Mouse (Mus musculus) liver, embryonic 14.5 days (tissue): Measurements from ENCODE around the gene Vat1. TPM values are rescaled to one million over a fixed set of nuclear protein-coding genes. Genes with fewer than 3 reads are reported as not detected.

Experiments used
- ATAC-seq: fragments of 200-750 bp; cut with Nextera tagmentation; 2 replicates; pipeline ENCODE4 v1.8.0; 2017; ENCODE audit warnings: moderate number of reproducible peaks, mild to moderate bottlenecking, moderate library complexity; ENCODE audit not compliant: insufficient read depth
- DNase-seq, 3 experiments: peaks; one replicate each; pipeline ENCODE4 v3.0.0-alpha.2; 2012 to 2013; ENCODE audit warnings: low read depth in 3 of 3, low spot score in 3 of 3
- H3K27ac ChIP-seq: fragments of 300-500 bp; sonication (generic); 2 replicates; pipeline ENCODE4 v1.5.1; 2014; ENCODE audit warnings: moderate library complexity, mild to moderate bottlenecking, control low read depth, inconsistent platforms
- H3K27me3 ChIP-seq: fragments of 300-500 bp; sonication (generic); 2 replicates; pipeline ENCODE4 v1.6.1; 2014; ENCODE audit warnings: mild to moderate bottlenecking, low read length, moderate library complexity; ENCODE audit not compliant: control insufficient read depth, insufficient read depth
- H3K36me3 ChIP-seq: fragments of 300-500 bp; sonication (generic); replicated peaks from 2 replicates; pipeline ENCODE4 v1.6.1; 2014; ENCODE audit warnings: low read depth; ENCODE audit not compliant: control insufficient read depth, insufficient read depth
- H3K4me1 ChIP-seq, 2 experiments: fragments of 200-500 bp in 1 of 2; fragments of 300-500 bp in 1 of 2; sonication (generic) in 1 of 2; replicated peaks; 2 replicates each; pipeline ENCODE4 v1.6.1; 2012 to 2014; ENCODE audit warnings: antibody characterized with exemption in 1 of 2, inconsistent platforms in 1 of 2, low read length in 1 of 2; ENCODE audit not compliant: control insufficient read depth in 2 of 2, insufficient read depth in 2 of 2
- H3K4me2 ChIP-seq: fragments of 300-500 bp; sonication (generic); 2 replicates; pipeline ENCODE4 v1.6.1; 2014; ENCODE audit warnings: low read depth, mild to moderate bottlenecking, control low read depth, moderate library complexity
- H3K4me3 ChIP-seq, 2 experiments: fragments of 200-500 bp in 1 of 2; fragments of 300-500 bp in 1 of 2; sonication (generic) in 1 of 2; 2 replicates each; pipeline ENCODE4 v1.5.1; 2012 to 2014; ENCODE audit warnings: low read depth in 2 of 2, low read length in 2 of 2, mild to moderate bottlenecking in 2 of 2, control low read depth in 1 of 2, inconsistent platforms in 1 of 2, moderate library complexity in 1 of 2; ENCODE audit not compliant: insufficient read depth in 1 of 2
- H3K9ac ChIP-seq: fragments of 300-500 bp; sonication (generic); replicated peaks from 2 replicates; pipeline ENCODE4 v1.6.1; 2014; ENCODE audit warnings: mild to moderate bottlenecking, control low read depth, moderate library complexity
- H3K9me3 ChIP-seq: fragments of 300-500 bp; sonication (generic); 2 replicates; pipeline ENCODE4 v1.6.1; 2016; ENCODE audit warnings: low read length, mixed read lengths; ENCODE audit not compliant: control insufficient read depth
- CTCF ChIP-seq: IDR thresholded peaks from 2 replicates; pipeline ENCODE4 v1.5.1; 2016; ENCODE audit warnings: antibody characterized with exemption, low read depth, control low read depth
- EP300 ChIP-seq: IDR thresholded peaks from 2 replicates; pipeline ENCODE4 v1.6.1; 2016; ENCODE audit warnings: antibody characterized with exemption, low read depth
- whole genome bisulfite sequencing: fragments of 180-500 bp; shearing (Covaris S2); extraction: QIAGEN DNeasy Blood & Tissue Kit; methylation state at CpG from one replicate; pipeline ENCODE4 v1.1.7; 2014; ENCODE audit not compliant: insufficient replicate concordance; 5-methylcytosine and 5-hydroxymethylcytosine counted together
- microRNA-seq: library from miRNA; unstranded; fragments of <30 nt; microRNA quantifications from one replicate; pipeline ENCODE4, GENCODE M21; 2016
- polyA plus RNA-seq, 2 experiments: library from polyadenylated mRNA; depleted of rRNA in 1 of 2; stranded (reverse) in 1 of 2; unstranded in 1 of 2; fragments of >200 nt; fragmentation: Nextera tagmentation in 1 of 2; extraction: Ambion mirVana in 1 of 2; gene quantifications; 2 replicates each; pipeline versions ENCODE4 v1.2.1 to v1.2.3; 2012 to 2014

Vat1 gene
- polyA plus RNA-seq, 2 experiments, result 6.8 to 9.1 TPM

DNA sequence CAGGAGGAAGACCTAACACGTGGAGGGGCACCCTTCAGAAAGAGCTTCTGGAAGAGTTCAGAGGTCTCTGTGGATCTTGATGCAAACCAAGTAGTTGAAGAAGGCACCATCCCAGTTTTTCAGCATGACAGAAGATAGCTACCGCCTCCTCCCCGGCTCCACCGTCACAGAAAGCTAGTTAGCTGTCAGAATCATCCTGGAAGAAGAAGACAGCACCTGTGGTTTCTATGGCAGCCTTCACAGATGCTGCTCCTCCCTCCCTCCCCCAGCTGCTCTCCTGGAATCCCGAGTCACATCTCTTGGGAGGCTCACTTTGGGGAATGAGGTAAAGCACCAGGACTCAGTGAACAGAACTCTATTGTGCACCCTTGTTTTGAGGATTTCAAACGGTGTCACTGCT, 47.0 kb downstream of the Vat1 start:
- H3K4me2 ChIP-seq, result no peak overlapping the region
- H3K27me3 ChIP-seq, result no peaks in the 10 kb centered on the region
- H3K9me3 ChIP-seq, result no peaks in the 10 kb centered on the region
- DNase-seq (no peak), ATAC-seq (no peak)
- no peak overlapping the region for H3K9ac ChIP-seq
- TF ChIP-seq EP300, result no peak
- TF ChIP-seq CTCF, result no peak
- H3K4me3 ChIP-seq, result no peak overlapping the region
- H3K4me1 ChIP-seq, result peaks cover 0 to 6% of the 10 kb centered on the region in 2 experiments; a peak in 3 of 4 replicates
- no peaks in the 10 kb centered on the region; the same call in 1 of the 2 replicates for H3K36me3 ChIP-seq
- 59% methylated on average over 6 of the region's 6 CpGs for WGBS
- H3K27ac ChIP-seq, result no peak overlapping the region

DNA sequence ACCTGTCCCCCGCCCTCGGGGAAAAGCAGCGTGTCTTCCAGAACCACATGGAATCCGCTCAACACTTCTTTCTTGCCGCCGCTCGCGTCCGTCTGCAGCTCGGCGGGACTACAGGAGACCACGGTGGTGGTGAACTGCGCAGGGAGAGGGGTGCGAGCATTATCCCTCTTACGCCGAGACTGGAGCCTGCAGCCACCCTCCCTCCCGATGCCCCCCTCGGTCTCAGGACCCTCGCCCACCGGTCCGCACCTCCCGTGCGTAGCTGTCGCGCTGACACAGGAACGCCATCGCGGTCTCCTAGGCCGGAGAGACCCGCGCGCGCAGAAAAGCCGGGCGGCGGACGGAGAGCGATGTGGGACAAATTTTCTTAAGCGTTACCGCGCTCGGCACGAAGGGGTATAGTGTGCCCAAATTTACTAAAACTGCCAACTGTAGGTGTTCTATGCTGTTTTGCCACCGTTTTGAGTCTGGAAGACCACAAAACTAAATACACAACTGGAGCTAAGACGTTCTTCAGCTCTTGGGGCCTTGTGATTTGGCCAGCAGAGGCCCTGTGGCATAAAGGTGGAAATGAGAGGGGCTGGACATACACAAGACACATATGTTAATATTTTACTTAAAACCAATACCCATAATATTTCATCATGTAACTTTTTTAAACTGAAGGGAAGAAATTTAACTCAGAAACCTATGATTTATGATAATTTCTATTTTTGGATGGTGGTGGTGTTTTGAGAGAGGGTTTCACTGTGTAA, 48.8 kb downstream of the Vat1 start, which contains the start of gene Aarsd1:
Gene Aarsd1, minus strand, starts transcription at position 515 of the 755 bp plus-strand sequence.
- Histone ChIP-seq H3K27me3 (no peaks in the 10 kb centered on the region), H3K27ac (peak within 1 kb of the TSS; percentile 50), H3K36me3 (peaks cover 7% of the 10 kb centered on the region), H3K4me2 (peak within 1 kb of the TSS; percentile 98), H3K4me3 (peak within 1 kb of the TSS; percentile 81 to 95), H3K4me1 (peaks cover 0 to 4% of the 10 kb centered on the region in 2 experiments; a peak in 3 of 4 replicates), H3K9me3 (no peaks in the 10 kb centered on the region), H3K9ac (peak within 1 kb of the TSS; percentile 92)
- DNase-seq (peak; percentile 64 to 71 (median 66)), ATAC-seq (peak; percentile 79)
- WGBS, result 1% methylated on average over 45 of the region's 45 CpGs
- TF ChIP-seq EP300 (no peak; the same call in 1 of the 2 replicates), CTCF (0 out of 2 replicates have a peak, but pooled peaks have one; percentile 2)

DNA sequence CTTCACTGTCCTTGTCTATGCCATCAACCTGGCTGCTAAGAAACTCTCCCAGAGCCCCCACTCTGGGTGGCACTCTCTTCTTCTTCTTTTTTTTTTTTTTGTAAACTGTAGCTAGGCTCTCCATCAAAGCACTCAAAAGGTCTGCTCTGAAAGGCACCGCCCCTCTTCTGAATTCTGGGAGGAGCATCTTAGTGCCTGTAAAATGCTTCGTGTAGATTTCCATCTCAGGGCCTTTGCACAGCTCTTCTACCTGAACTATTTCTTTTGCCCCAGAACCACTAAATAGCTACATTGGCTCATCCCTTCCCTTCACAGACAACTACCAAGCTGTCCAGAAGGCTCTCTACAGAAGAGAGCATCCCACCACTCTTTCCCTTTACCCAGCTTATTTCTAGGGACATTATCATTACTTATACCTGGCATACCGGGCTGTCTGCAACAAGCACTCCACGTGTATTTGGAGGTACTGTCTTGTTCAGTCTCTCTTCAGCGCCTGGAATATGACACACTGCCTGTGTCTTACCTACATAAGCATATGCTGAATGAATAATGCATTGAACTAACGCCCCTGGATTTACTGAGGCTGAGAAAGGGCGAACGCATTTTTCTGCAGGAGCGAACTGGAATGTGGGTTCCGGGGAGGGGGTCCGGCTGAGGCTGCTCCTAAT, 49.5 kb downstream of the Vat1 start:
- DNase-seq (peak; percentile 43 to 55 (median 54)), ATAC-seq (peak; percentile 57)
- peak overlapping the region; percentile 81 to 95 for H3K4me3 ChIP-seq
- H3K27me3 ChIP-seq, result no peaks in the 10 kb centered on the region
- H3K4me2 ChIP-seq, result peak overlapping the region; percentile 98
- H3K9me3 ChIP-seq, result no peaks in the 10 kb centered on the region
- peak overlapping the region; percentile 44 for H3K27ac ChIP-seq
- peaks cover 0 to 4% of the 10 kb centered on the region in 2 experiments; a peak in 3 of 4 replicates for H3K4me1 ChIP-seq
- WGBS, result under 1% methylated on average over 11 of the region's 11 CpGs
- peaks cover 14% of the 10 kb centered on the region for H3K36me3 ChIP-seq
- TF ChIP-seq EP300, result no peak
- no peak for TF ChIP-seq CTCF
- H3K9ac ChIP-seq, result peak overlapping the region; percentile 92

DNA sequence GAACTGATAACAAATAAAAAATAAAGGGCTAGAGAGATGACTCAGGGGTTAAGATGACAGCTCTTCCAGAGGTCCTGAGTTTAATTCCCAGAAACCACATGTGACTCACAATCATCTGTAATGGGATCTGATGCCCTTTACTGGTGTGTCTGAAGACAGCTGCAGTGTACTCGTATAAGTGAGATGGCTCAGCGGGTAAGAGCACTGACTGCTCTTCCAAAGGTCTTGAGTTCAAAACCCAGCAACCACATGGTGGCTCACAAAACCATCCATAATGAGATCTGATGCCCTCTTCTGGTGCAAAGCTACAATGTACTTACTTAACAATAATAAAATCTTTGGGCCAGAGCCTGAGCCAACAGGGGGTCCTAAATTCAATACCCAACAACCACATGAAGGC, 50.7 kb downstream of the Vat1 start:
- H3K36me3 ChIP-seq, result peaks cover 21% of the 10 kb centered on the region
- ATAC-seq (no peak), DNase-seq (no peak)
- WGBS, result 89% methylated on average over 2 of the region's 2 CpGs
- H3K9ac ChIP-seq, result no peak overlapping the region
- H3K27me3 ChIP-seq, result no peaks in the 10 kb centered on the region
- no peak overlapping the region for H3K27ac ChIP-seq
- no peaks in the 10 kb centered on the region for H3K9me3 ChIP-seq
- H3K4me2 ChIP-seq, result no peak overlapping the region
- H3K4me1 ChIP-seq, result peaks cover 0 to 4% of the 10 kb centered on the region in 2 experiments; a peak in 3 of 4 replicates
- 0 out of 2 replicates have a peak, but pooled peaks have one; percentile 8 for TF ChIP-seq CTCF
- TF ChIP-seq EP300, result no peak
- H3K4me3 ChIP-seq, result no peak overlapping the region

Small RNA genes within 50 kb of the gene (microRNA-seq; reads per million reads assigned to microRNA genes)
- gene Mir6929, result not detected

Other genes starting within 250 kb of the Vat1 start
- 6.8 and 8.8 TPM in 2 replicates for gene Ezh1, start 239.8 kb downstream of the Vat1 start, polyA plus RNA-seq (2012; rRNA removed)
- 7.9 and 8.1 TPM in 2 replicates for gene Ezh1, start 239.8 kb downstream of the Vat1 start, polyA plus RNA-seq (2014; fragmentation: Nextera tagmentation; extraction: Ambion mirVana)
- gene Ramp2, start 220.2 kb downstream of the Vat1 start, polyA plus RNA-seq (2012; rRNA removed), result 15.1 and 17.5 TPM in 2 replicates
- gene Ramp2, start 220.2 kb downstream of the Vat1 start, polyA plus RNA-seq (2014; fragmentation: Nextera tagmentation; extraction: Ambion mirVana), result 19.0 and 19.2 TPM in 2 replicates
- gene Vps25, start 212.5 kb downstream of the Vat1 start, polyA plus RNA-seq (2012; rRNA removed), result 35.1 and 36.3 TPM in 2 replicates
- 88.6 and 90.0 TPM in 2 replicates for gene Vps25, start 212.5 kb downstream of the Vat1 start, polyA plus RNA-seq (2014; fragmentation: Nextera tagmentation; extraction: Ambion mirVana)
- 5.3 and 5.4 TPM in 2 replicates for gene Wnk4, start 205.7 kb downstream of the Vat1 start, polyA plus RNA-seq (2012; rRNA removed)
- gene Wnk4, start 205.7 kb downstream of the Vat1 start, polyA plus RNA-seq (2014; fragmentation: Nextera tagmentation; extraction: Ambion mirVana), result 6.4 and 6.9 TPM in 2 replicates
- 0.44 and 0.68 TPM in 2 replicates for gene Cntd1, start 187.2 kb downstream of the Vat1 start, polyA plus RNA-seq (2012; rRNA removed)
- 0.44 and 0.72 TPM in 2 replicates for gene Cntd1, start 187.2 kb downstream of the Vat1 start, polyA plus RNA-seq (2014; fragmentation: Nextera tagmentation; extraction: Ambion mirVana)
- gene Coa3, start 187.1 kb downstream of the Vat1 start, polyA plus RNA-seq (2012; rRNA removed), result 58.7 and 84.8 TPM in 2 replicates
- gene Coa3, start 187.1 kb downstream of the Vat1 start, polyA plus RNA-seq (2014; fragmentation: Nextera tagmentation; extraction: Ambion mirVana), result 109 and 122 TPM in 2 replicates
- 22.7 and 60.5 TPM in 2 replicates for gene Becn1, start 163.9 kb downstream of the Vat1 start, polyA plus RNA-seq (2012; rRNA removed)
- gene Becn1, start 163.9 kb downstream of the Vat1 start, polyA plus RNA-seq (2014; fragmentation: Nextera tagmentation; extraction: Ambion mirVana), result 86.2 and 93.6 TPM in 2 replicates
- gene Psme3, start 150.0 kb downstream of the Vat1 start, polyA plus RNA-seq (2012; rRNA removed), result 117 and 123 TPM in 2 replicates
- gene Psme3, start 150.0 kb downstream of the Vat1 start, polyA plus RNA-seq (2014; fragmentation: Nextera tagmentation; extraction: Ambion mirVana), result 135 and 152 TPM in 2 replicates
- 4.6 and 4.7 TPM in 2 replicates for gene Aoc2, start 141.2 kb downstream of the Vat1 start, polyA plus RNA-seq (2012; rRNA removed)
- gene Aoc2, start 141.2 kb downstream of the Vat1 start, polyA plus RNA-seq (2014; fragmentation: Nextera tagmentation; extraction: Ambion mirVana), result 0.97 and 1.0 TPM in 2 replicates
- gene Aoc3, start 135.6 kb downstream of the Vat1 start, polyA plus RNA-seq (2012; rRNA removed), result 0.21 and 0.25 TPM in 2 replicates
- gene Aoc3, start 135.6 kb downstream of the Vat1 start, polyA plus RNA-seq (2014; fragmentation: Nextera tagmentation; extraction: Ambion mirVana), result 0.03 and 0.05 TPM in 2 replicates
- gene G6pc, start 98.7 kb downstream of the Vat1 start, polyA plus RNA-seq (2012; rRNA removed), result 0.02 TPM in 2 replicates
- gene G6pc, start 98.7 kb downstream of the Vat1 start, polyA plus RNA-seq (2014; fragmentation: Nextera tagmentation; extraction: Ambion mirVana), result 0.04 TPM in 1 of 2 replicates, not detected in the other
- gene Aarsd1, start 48.6 kb downstream of the Vat1 start, polyA plus RNA-seq (2012; rRNA removed), result 24.7 TPM in 2 replicates
- 39.7 and 42.0 TPM in 2 replicates for gene Aarsd1, start 48.6 kb downstream of the Vat1 start, polyA plus RNA-seq (2014; fragmentation: Nextera tagmentation; extraction: Ambion mirVana)
- gene Gm27029, start 41.4 kb downstream of the Vat1 start, polyA plus RNA-seq (2012; rRNA removed), result 0.17 and 0.84 TPM in 2 replicates
- gene Gm27029, start 41.4 kb downstream of the Vat1 start, polyA plus RNA-seq (2014; fragmentation: Nextera tagmentation; extraction: Ambion mirVana), result 2.6 and 3.5 TPM in 2 replicates
- gene Rundc1, start 41.1 kb downstream of the Vat1 start, polyA plus RNA-seq (2012; rRNA removed), result 3.4 and 3.9 TPM in 2 replicates
- gene Rundc1, start 41.1 kb downstream of the Vat1 start, polyA plus RNA-seq (2014; fragmentation: Nextera tagmentation; extraction: Ambion mirVana), result 2.9 and 3.0 TPM in 2 replicates
- gene Ptges3l, start 40.9 kb downstream of the Vat1 start, polyA plus RNA-seq (2012; rRNA removed), result 0.29 and 0.74 TPM in 2 replicates
- 0.53 and 0.86 TPM in 2 replicates for gene Ptges3l, start 40.9 kb downstream of the Vat1 start, polyA plus RNA-seq (2014; fragmentation: Nextera tagmentation; extraction: Ambion mirVana)
- 571 and 987 TPM in 2 replicates for gene Rpl27, start 23.9 kb downstream of the Vat1 start, polyA plus RNA-seq (2012; rRNA removed)
- 295 and 303 TPM in 2 replicates for gene Rpl27, start 23.9 kb downstream of the Vat1 start, polyA plus RNA-seq (2014; fragmentation: Nextera tagmentation; extraction: Ambion mirVana)
- 14.0 and 17.2 TPM in 2 replicates for gene Ifi35, start 17.8 kb downstream of the Vat1 start, polyA plus RNA-seq (2012; rRNA removed)
- 21.3 and 22.1 TPM in 2 replicates for gene Ifi35, start 17.8 kb downstream of the Vat1 start, polyA plus RNA-seq (2014; fragmentation: Nextera tagmentation; extraction: Ambion mirVana)
- gene Rnd2, start 1.2 kb downstream of the Vat1 start, polyA plus RNA-seq (2012; rRNA removed), result 2.9 and 3.1 TPM in 2 replicates
- gene Rnd2, start 1.2 kb downstream of the Vat1 start, polyA plus RNA-seq (2014; fragmentation: Nextera tagmentation; extraction: Ambion mirVana), result 1.2 and 1.4 TPM in 2 replicates
- 5.7 and 8.6 TPM in 2 replicates for gene Brca1, start 85.7 kb upstream of the Vat1 start, polyA plus RNA-seq (2012; rRNA removed)
- 14.0 and 15.2 TPM in 2 replicates for gene Brca1, start 85.7 kb upstream of the Vat1 start, polyA plus RNA-seq (2014; fragmentation: Nextera tagmentation; extraction: Ambion mirVana)
- gene Nbr1, start 85.9 kb upstream of the Vat1 start, polyA plus RNA-seq (2012; rRNA removed), result 20.0 and 24.9 TPM in 2 replicates
- gene Nbr1, start 85.9 kb upstream of the Vat1 start, polyA plus RNA-seq (2014; fragmentation: Nextera tagmentation; extraction: Ambion mirVana), result 28.9 and 33.8 TPM in 2 replicates
- 5.7 and 7.3 TPM in 2 replicates for gene Tmem106a, start 116.0 kb upstream of the Vat1 start, polyA plus RNA-seq (2012; rRNA removed)
- 5.4 and 7.5 TPM in 2 replicates for gene Tmem106a, start 116.0 kb upstream of the Vat1 start, polyA plus RNA-seq (2014; fragmentation: Nextera tagmentation; extraction: Ambion mirVana)
- gene Gm11634, start 133.0 kb upstream of the Vat1 start, polyA plus RNA-seq (2012; rRNA removed), result not detected in 2 replicates
- gene Gm11634, start 133.0 kb upstream of the Vat1 start, polyA plus RNA-seq (2014; fragmentation: Nextera tagmentation; extraction: Ambion mirVana), result not detected in 2 replicates
- 3.8 and 5.7 TPM in 2 replicates for gene Rdm1, start 161.0 kb upstream of the Vat1 start, polyA plus RNA-seq (2012; rRNA removed)
- gene Rdm1, start 161.0 kb upstream of the Vat1 start, polyA plus RNA-seq (2014; fragmentation: Nextera tagmentation; extraction: Ambion mirVana), result 9.4 and 10.4 TPM in 2 replicates
- gene Arl4d, start 199.3 kb upstream of the Vat1 start, polyA plus RNA-seq (2012; rRNA removed), result 0.48 and 0.84 TPM in 2 replicates
- gene Arl4d, start 199.3 kb upstream of the Vat1 start, polyA plus RNA-seq (2014; fragmentation: Nextera tagmentation; extraction: Ambion mirVana), result 0.46 and 0.72 TPM in 2 replicates